Mouse (Mus musculus) neural tube, embryonic 14.5 days (tissue): Measurements from ENCODE around the gene Rufy2. TPM values are rescaled to one million over a fixed set of nuclear protein-coding genes. Genes with fewer than 3 reads are reported as not detected.

Experiments
- ATAC-seq: fragments of 200-750 bp; cut with Nextera tagmentation; 2 replicates; pipeline ENCODE4 v1.8.0; 2017; ENCODE audit warnings: low read depth, mild to moderate bottlenecking, moderate TSS enrichment, moderate library complexity
- H3K27ac ChIP-seq: fragments of 300-500 bp; sonication (generic); 2 replicates; pipeline ENCODE4 v1.5.1; 2014; ENCODE audit warnings: low read depth, mild to moderate bottlenecking, control low read depth, low read length, moderate library complexity, mixed read lengths
- H3K27me3 ChIP-seq: fragments of 300-500 bp; sonication (generic); 2 replicates; pipeline ENCODE4 v1.6.1; 2014; ENCODE audit warnings: low read length; ENCODE audit not compliant: control insufficient read depth, insufficient read depth
- H3K36me3 ChIP-seq: fragments of 300-500 bp; sonication (generic); 2 replicates; pipeline ENCODE4 v1.6.1; 2014; ENCODE audit warnings: low read length, mixed read lengths; ENCODE audit not compliant: control insufficient read depth, insufficient read depth
- H3K4me1 ChIP-seq: fragments of 300-500 bp; sonication (generic); 2 replicates; pipeline ENCODE4 v1.6.1; 2014; ENCODE audit warnings: low read length; ENCODE audit not compliant: control insufficient read depth, insufficient read depth
- H3K4me2 ChIP-seq: fragments of 300-500 bp; sonication (generic); 2 replicates; pipeline ENCODE4 v1.6.1; 2014; ENCODE audit warnings: mild to moderate bottlenecking, low read depth, low read length, control low read depth
- H3K4me3 ChIP-seq: fragments of 300-500 bp; sonication (generic); 2 replicates; pipeline ENCODE4 v1.5.1; 2014; ENCODE audit warnings: low read depth, low read length, control low read depth, mixed read lengths
- H3K9ac ChIP-seq: fragments of 300-500 bp; sonication (generic); replicated peaks from 2 replicates; pipeline ENCODE4 v1.6.1; 2014; ENCODE audit warnings: low read depth, mild to moderate bottlenecking, control low read depth, low read length, mixed read lengths
- H3K9me3 ChIP-seq: fragments of 300-500 bp; sonication (generic); 2 replicates; pipeline ENCODE4 v1.6.1; 2016; ENCODE audit warnings: low read length; ENCODE audit not compliant: control insufficient read depth
- WGBS: fragments of 180-500 bp; shearing (Covaris S2); extraction: QIAGEN DNeasy Blood & Tissue Kit; methylation state at CpG from one replicate; pipeline ENCODE4 v1.1.7; 2014; 5-methylcytosine and 5-hydroxymethylcytosine counted together
- polyA plus RNA-seq: library from polyadenylated mRNA; unstranded; fragments of >200 nt; fragmentation: Nextera tagmentation; extraction: Ambion mirVana; gene quantifications from 2 replicates; pipeline ENCODE4 v1.2.1, GENCODE M21; 2014

Rufy2 gene
- 63.2 and 73.0 TPM in 2 replicates for polyA plus RNA-seq

DNA sequence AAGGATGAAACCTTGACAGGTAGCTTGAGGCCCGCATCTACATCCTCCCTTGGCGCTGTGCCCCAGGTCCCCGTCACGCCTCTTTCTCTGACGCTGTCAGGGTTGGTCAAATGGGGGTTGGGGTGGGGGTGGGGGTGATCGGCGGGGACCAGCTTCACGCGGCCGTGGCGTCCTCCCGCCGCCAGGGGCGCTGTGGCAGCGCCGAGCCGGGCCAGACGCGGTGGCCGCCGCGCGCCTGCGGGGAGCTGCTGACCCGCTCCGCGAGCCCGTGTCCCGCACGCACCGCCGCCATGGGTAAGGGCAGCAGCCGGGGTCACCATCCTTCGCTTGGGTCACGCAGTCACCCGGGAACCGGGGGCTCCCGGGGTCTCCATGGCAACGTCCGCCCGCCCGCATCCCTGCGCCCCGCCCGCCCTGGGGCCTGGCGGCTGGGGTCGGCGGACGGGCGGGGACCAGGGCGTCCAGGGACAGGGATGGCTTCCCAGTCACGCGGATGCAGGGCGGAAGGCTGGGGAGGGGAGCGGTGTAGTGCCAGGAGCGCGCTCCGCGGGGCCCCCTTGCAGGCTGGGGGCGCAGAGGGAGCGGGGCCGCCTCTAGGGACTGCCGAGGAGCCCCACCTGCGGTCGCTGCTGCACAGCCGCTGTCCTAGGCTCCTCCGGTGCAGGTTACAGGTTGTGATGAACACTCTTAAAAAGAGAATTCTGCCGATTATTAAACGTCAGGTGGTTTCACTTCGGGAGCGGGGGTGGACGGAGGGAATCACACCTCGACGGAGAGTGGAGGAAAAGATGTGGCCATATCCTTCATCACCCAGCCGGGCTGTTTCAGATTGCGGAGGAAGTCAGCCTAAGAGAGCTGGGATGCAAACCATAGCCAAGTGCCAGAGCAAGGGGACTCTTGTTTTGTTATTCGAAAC, at the start of gene Rufy2:
Gene Rufy2 (plus strand): TSS at position 185 of the 916 bp plus-strand sequence.
- peaks cover 10% of the 10 kb centered on the region; the same call in 1 of the 2 replicates for H3K4me1 ChIP-seq
- H3K4me3 ChIP-seq: peak within 1 kb of the TSS; percentile 77
- peak within 1 kb of the TSS; percentile 61 for H3K4me2 ChIP-seq
- peak within 1 kb of the TSS; percentile 82 for H3K27ac ChIP-seq
- H3K9me3 ChIP-seq: no peaks in the 10 kb centered on the region
- peaks cover 15% of the 10 kb centered on the region for H3K36me3 ChIP-seq
- ATAC-seq: peak; percentile 94
- H3K27me3 ChIP-seq: no peaks in the 10 kb centered on the region
- peak within 1 kb of the TSS; percentile 97 for H3K9ac ChIP-seq
- WGBS: under 1% methylated on average over 73 of the region's 77 CpGs

DNA sequence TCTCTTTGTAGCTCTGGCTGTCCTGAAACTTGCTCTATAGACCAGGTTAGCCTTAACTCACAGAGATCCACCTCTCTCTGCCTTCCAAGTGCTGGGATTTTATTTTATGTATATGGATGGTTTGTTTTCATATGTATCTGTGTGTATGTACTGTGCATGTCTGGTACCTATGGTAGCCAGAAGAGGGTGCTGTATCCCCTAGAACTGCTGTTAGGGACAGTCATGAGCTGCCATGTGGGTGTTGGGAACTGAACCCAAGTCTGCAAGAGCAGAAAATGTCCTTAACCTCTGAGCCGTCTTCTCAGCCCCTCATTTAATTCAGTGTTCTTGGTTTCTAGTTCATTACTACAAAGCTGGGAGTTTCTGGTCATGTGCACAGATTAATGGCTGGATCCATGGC, 47.6 kb upstream of the Rufy2 start:
- Histone ChIP-seq H3K4me3 (no peak overlapping the region), H3K4me2 (no peak overlapping the region), H3K36me3 (peaks cover 21% of the 10 kb centered on the region), H3K9ac (no peak overlapping the region), H3K9me3 (no peaks in the 10 kb centered on the region), H3K27ac (no peak overlapping the region), H3K4me1 (no peaks in the 10 kb centered on the region), H3K27me3 (no peaks in the 10 kb centered on the region)
- 96% methylated on average over 1 of the region's 1 CpGs for WGBS
- ATAC-seq: no peak

DNA sequence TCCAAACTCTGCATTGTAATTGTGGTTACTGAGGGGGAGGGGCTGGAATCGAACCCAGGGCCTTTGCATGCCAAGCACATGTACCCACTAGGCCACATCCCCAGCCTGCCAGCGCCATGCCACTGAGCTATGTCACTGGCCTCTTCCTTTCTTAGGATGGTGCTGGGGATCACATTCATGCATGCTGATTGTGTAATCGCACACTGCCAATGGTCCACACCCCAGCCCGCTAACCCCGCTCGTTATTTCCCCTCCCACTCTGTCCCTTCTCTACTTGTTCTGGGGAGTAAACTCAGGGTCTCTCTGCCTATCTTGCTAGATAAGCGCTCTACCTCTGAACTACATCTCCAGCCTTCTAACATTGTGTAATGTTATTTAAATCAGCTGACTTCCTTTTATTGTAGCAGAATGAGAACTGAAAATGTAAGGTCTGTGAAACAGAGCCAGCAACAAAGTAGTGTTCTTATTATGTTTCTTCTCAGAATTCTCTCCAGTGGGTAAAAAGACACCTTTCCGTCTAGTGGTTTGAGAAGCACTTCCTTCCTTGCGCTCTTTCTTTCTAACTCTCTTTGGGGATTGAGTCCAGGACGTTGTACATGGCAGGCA, 34.9 kb upstream of the Rufy2 start:
- H3K9me3 ChIP-seq: no peaks in the 10 kb centered on the region
- H3K27me3 ChIP-seq: no peaks in the 10 kb centered on the region
- no peak overlapping the region for H3K4me2 ChIP-seq
- H3K36me3 ChIP-seq: peaks cover 13% of the 10 kb centered on the region
- H3K9ac ChIP-seq: no peak overlapping the region
- WGBS: 91% methylated on average over 10 of the region's 10 CpGs
- H3K4me1 ChIP-seq: no peaks in the 10 kb centered on the region
- no peak overlapping the region for H3K27ac ChIP-seq
- H3K4me3 ChIP-seq: no peak overlapping the region
- no peak for ATAC-seq

DNA sequence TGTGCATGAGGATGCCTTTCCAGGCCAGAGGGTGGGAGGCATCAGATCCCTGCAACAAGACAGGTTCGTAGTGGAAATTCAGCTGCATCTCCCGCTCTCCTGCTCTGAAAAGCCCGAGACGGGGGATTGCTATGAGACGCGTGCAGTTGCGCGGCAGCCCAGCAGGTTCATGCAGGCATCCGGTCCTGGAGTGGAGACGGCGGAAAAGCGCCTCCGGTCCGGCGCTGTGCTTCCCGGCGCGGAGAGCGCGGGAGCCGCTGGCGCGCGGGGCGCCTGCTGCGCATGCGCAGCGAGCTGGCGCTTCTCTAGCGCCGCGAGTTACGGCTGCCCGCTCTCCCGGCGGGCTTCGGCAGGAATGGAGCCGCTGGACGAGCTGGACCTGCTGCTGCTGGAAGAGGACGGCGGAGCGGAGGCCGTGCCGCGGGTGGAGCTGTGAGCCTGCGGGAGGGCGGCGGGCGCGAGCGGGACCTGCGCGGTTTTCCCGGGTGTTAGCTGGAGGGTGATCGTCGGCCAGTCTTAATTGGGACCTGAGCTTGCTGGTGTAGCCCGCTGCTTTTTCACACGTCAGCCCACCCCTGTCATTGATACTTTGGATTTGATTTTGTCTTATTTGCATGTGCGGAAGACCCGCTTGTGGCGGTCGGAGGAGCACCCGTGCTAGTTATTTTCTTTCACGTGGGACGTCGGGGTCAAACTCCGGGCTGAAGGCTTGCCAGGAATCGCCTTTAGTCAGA, 33.1 kb upstream of the Rufy2 start, which contains the start of gene Dna2:
Gene Dna2 (plus strand): TSS at position 289 of the 734 bp plus-strand sequence.
- Histone ChIP-seq H3K9ac (peak within 1 kb of the TSS; percentile 72), H3K4me1 (no peaks in the 10 kb centered on the region), H3K9me3 (no peaks in the 10 kb centered on the region), H3K36me3 (peaks cover 13% of the 10 kb centered on the region), H3K27ac (peak within 1 kb of the TSS; percentile 71), H3K27me3 (no peaks in the 10 kb centered on the region), H3K4me3 (peak within 1 kb of the TSS; percentile 68), H3K4me2 (peak within 1 kb of the TSS; percentile 62)
- under 1% methylated on average over 68 of the region's 68 CpGs for WGBS
- ATAC-seq: peak; percentile 95

DNA sequence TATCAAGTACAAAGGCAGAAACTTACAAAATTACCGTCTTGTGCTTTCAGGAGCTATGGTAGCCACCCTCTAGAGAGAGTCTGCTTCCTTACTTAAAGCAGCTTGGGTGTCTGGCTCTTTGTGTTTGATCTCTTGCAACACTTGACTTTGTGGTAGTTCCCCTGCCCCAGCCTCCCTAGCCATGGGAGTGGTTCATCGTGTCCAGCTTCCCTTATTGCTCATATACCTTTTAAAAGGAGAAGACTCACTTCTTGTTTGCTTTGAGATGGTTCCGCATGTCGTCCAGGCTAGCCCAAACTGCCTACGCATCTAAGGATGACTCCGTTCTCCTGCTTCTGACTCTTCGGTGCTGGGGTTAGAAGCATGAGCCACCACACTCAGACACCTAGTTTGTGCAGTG, 31.5 kb upstream of the Rufy2 start:
- Histone ChIP-seq H3K27me3 (no peaks in the 10 kb centered on the region), H3K9me3 (no peaks in the 10 kb centered on the region), H3K27ac (no peak overlapping the region), H3K36me3 (peaks cover 5% of the 10 kb centered on the region; the same call in 1 of the 2 replicates), H3K4me1 (no peaks in the 10 kb centered on the region), H3K4me3 (no peak overlapping the region), H3K4me2 (no peak overlapping the region), H3K9ac (no peak overlapping the region)
- 98% methylated on average over 7 of the region's 7 CpGs for WGBS
- ATAC-seq: no peak

DNA sequence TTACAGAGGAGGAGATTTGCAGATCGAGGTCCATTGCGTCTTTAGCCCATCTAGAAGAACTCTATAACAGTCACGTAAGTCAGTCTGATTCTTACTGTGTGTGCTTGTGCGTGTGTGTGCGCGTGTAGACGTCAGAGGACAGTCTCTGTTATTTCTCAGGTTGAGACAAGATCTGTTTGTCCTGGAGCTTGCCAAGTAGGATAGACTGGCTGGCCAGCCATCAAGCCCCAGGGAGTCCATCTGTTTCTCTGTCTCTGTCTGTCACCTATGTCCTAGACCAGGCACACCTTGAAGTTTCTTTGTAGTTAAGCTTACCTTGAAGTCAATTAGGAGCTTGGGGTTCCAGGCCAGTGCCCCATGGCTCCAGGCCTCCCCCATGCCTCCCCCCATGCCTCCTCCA, 16.1 kb upstream of the Rufy2 start:
- Histone ChIP-seq H3K4me1 (no peaks in the 10 kb centered on the region), H3K4me3 (no peak overlapping the region), H3K27me3 (no peaks in the 10 kb centered on the region), H3K36me3 (peaks cover 38% of the 10 kb centered on the region), H3K9ac (no peak overlapping the region), H3K4me2 (no peak overlapping the region), H3K9me3 (no peaks in the 10 kb centered on the region), H3K27ac (no peak overlapping the region)
- WGBS: 96% methylated on average over 7 of the region's 7 CpGs
- no peak for ATAC-seq

DNA sequence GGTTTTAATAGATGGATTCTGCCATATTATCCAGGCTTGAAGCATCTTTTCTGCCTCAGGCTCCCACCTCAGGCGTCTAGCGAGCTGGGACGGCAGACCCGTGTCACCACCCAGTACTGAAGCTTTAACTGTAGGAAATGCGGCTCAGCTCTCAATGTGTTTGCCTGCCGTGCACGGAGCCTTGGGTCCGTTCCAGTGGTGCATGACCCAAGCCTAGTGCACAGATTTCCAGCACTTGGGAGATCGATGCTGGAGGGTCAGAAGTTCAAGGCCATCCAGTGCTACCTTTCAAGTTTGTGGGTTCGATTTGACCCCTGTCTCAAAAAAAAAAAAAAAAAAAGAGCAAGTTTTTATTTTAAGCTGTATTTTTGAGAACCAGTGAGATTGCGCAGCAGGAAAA, 14.2 kb upstream of the Rufy2 start:
- no peak overlapping the region for H3K9ac ChIP-seq
- 94% methylated on average over 11 of the region's 11 CpGs for WGBS
- no peak overlapping the region for H3K27ac ChIP-seq
- H3K27me3 ChIP-seq: no peaks in the 10 kb centered on the region
- H3K36me3 ChIP-seq: peaks cover 25% of the 10 kb centered on the region
- no peak overlapping the region for H3K4me3 ChIP-seq
- ATAC-seq: no peak
- H3K4me1 ChIP-seq: no peaks in the 10 kb centered on the region
- H3K4me2 ChIP-seq: no peak overlapping the region
- no peaks in the 10 kb centered on the region for H3K9me3 ChIP-seq

DNA sequence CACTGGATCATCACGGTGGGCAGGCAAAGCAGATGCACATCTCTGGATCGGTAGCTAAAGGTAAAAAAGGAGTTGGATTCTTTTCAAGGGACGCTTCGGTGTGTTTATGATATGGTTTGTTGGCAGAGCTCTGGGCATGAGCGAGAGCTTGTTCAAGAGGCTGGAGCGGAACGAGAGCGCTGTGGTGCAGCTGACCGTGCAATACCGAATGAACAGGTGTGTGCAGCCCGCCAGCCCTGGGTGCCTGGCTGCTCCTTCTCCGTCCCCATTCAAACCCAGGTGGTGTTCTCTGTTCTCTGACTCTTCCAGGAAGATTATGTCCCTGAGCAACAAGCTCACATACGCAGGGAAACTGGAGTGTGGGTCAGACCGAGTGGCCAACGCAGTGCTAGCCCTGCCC, 13.7 kb upstream of the Rufy2 start:
- Histone ChIP-seq H3K4me1 (no peaks in the 10 kb centered on the region), H3K27ac (no peak overlapping the region), H3K9ac (no peak overlapping the region), H3K9me3 (no peaks in the 10 kb centered on the region), H3K4me2 (no peak overlapping the region), H3K4me3 (no peak overlapping the region), H3K27me3 (no peaks in the 10 kb centered on the region), H3K36me3 (peaks cover 23% of the 10 kb centered on the region)
- 97% methylated on average over 15 of the region's 15 CpGs for WGBS
- no peak for ATAC-seq
